Mouse (Mus musculus) erythroblast, adult 5-6 weeks (primary cell): ENCODE measurements around the gene Xlr3c. TPM values are rescaled to one million over a fixed set of nuclear protein-coding genes. Genes with fewer than 3 reads are reported as not detected.
"Not testable (repeated sequence)": the region's sequence is repeated elsewhere in the genome, so short reads cannot be mapped to it uniquely, and the experiment has no call there.

Experiments used
- ATAC-seq: replicated peaks from 2 replicates; pipeline ENCODE4 v1.8.0; 2016; ENCODE audit warnings: moderate number of reproducible peaks, mild to moderate bottlenecking, moderate TSS enrichment, inconsistent platforms; ENCODE audit not compliant: poor library complexity, low FRiP score, severe bottlenecking
- total RNA-seq, 2 experiments: library from RNA; stranded (forward) in 1 of 2; stranded (reverse) in 1 of 2; fragments of 150-400 nt in 1 of 2; fragments of 200-764, 138-1000 nt in 1 of 2; gene quantifications; 2 replicates each; pipeline versions ENCODE4 v1.2.3 to v1.2.4; 2015 to 2017; ENCODE audit warnings: low replicate concordance in 2 of 2

Xlr3c gene
- total RNA-seq (2015; ENCODE audit: low replicate concordance) = not detected in 2 replicates
- not detected in 2 replicates for total RNA-seq (2017; ENCODE audit: low replicate concordance)

- not testable (repeated sequence) for ATAC-seq
Observed at GRCm38 (mm10) chrX:73265270-73265669, at the start of gene Xlr3c. Gene Xlr3c (minus strand): TSS chrX:73265390.

GRCm38 (mm10) chrX:73312522-73312921 lies 47.3 kb upstream of the Xlr3c start:
- no peak for ATAC-seq

DNA sequence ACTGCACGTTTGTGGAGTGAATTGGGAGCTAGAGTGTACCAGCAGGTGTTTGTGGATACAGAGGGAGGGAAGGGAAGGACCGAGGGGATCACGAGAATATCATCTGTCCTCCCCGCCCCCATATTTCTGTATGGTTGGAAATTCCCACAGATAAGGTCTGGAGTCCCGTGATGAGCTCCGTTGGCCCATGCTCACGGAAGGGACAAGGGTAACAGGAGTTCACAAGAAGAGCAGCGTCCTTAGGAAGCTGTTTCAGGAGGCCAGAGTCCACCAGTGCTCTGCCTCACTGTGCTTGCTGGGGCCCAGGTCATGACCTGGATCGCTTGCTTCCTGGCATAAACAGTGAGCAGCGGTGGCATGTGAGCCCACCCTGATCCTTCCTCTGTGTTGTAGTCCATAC lies 30.6 kb upstream of the Xlr3c start:
- not testable (repeated sequence) for ATAC-seq

DNA sequence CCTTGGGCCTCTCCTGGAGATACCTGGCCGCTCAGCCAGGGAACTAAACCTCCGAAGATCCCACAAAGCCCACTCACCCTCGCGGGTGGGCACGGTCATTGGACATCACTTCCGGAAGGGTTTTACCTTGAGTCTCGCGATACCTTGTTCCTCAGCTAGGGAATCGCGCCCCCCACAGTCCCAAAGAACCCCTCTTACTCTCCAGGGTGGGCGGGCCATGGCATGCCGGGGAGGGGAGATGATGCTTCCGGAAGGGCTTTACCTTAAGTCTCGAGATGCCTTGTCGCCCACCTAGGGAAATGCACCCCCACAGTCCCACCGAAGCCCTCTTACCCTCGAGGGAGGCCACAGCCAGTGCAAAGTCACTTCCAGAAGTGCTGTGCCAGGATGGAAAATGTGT lies 27.7 kb upstream of the Xlr3c start, which contains the start of the genes Xlr5a and Xlr5c:
TSS of gene Xlr5a (minus strand) at position 101 of the 400 bp plus-strand sequence.
TSS of gene Xlr5c (minus strand) at position 101 of the 400 bp plus-strand sequence.
- ATAC-seq = not testable (repeated sequence)

DNA sequence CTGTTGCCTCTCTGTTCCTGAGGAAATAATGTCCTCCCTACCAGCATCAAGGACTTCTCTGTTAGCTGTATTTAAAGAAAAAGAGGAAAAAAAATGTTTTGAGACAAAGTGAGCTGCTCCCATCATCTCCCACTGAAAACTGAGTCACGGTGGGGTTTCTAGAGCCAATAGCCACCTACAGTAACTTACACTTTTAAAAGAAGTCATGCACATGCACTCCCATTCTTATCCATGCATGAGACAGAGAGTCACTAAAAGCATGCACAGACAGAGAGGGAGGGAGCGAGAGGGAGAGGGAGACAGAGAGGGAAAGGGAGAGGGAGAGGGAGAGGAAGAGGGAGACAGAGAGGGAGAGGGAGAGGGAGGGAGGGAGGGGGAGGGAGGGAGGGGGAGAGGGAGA lies 2.8 kb downstream of the Xlr3c start:
- not testable (repeated sequence) for ATAC-seq

DNA sequence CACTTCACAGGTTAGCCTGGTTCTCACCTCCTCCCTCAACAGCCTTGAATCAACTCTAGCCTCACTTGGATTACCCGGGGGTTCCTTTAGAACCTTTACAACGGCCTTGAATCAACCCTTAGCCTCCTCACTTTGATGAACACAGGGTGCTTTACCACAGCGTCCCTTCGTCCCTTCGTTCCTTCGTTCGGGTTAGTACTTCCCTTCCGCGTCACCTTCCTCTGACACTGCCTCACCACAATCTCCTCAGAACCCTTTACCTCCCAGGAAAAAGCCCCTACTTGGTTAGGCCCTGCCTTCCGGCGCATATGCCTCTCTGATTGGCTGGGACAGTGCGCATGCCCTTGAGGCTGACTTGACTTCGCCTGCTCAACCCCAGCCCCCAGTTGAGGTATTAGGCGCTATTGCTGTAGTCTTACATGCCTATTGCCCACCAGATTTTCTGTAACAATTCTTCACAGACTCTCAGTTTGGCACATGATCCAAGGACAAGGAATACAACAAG lies 22.3 kb downstream of the Xlr3c start, which contains the start of gene Xlr4c:
TSS of gene Xlr4c (minus strand) at position 310 of the 505 bp plus-strand sequence.
- not testable (repeated sequence) for ATAC-seq

DNA sequence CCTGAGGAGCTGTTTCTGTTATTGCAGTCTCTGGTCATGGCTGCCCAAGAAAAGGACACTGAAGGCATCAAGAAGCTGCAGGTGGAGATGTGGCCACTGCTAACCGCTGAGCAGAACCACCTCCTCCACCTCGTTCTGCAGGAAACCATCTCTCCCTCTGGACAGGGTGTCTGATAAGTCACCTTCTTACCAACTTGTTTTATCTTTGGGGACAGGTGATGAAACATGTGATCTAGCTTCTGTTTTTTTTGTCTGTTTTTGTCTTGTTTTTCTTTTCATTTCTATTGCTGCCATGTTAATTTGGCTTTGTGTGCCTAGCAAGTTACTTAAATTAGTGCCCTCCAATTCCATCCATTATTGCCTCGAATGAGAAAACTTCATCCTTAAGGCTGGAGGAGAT lies 35.9 kb downstream of the Xlr3c start:
- ATAC-seq = no peak

- ATAC-seq = no peak
Observed at GRCm38 (mm10) chrX:73228606-73229214, 36.5 kb downstream of the Xlr3c start.

DNA sequence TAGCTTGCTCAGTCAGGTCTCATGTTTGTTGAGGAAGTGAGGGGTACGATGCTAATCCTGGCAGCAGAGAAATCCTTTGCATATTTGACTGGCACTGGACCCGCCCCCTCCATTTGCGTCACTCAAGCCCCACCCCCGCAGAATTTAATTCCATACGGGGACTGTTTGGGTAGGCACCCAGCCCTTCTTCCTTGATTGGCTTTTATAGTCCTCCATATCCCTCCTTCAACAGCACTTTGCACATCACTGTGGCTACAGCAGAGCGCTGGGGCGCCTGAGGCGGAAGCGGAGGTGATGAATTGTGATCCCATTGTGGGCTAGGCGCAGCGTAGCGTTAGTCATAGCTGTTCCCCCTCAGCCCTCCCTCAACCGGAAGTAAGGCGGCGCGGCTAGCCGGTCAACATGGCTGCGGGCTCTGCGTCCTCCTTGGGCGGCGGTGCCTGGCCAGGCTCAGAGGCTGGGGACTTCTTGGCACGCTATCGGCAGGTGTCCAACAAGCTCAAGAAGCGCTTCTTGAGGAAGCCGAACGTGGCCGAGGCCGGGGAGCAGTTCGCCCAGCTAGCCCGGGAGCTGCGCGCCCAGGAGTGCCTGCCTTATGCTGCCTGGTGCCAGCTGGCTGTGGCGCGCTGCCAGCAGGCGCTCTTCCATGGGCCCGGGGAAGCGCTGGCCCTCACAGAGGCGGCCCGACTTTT lies 37.1 kb downstream of the Xlr3c start, which contains the start of gene F8a:
TSS of gene F8a (plus strand) at position 378 of the 692 bp plus-strand sequence.
- peak; percentile 95 for ATAC-seq

GRCm38 (mm10) chrX:73225365-73225764 lies 39.8 kb downstream of the Xlr3c start:
- ATAC-seq = no peak

DNA sequence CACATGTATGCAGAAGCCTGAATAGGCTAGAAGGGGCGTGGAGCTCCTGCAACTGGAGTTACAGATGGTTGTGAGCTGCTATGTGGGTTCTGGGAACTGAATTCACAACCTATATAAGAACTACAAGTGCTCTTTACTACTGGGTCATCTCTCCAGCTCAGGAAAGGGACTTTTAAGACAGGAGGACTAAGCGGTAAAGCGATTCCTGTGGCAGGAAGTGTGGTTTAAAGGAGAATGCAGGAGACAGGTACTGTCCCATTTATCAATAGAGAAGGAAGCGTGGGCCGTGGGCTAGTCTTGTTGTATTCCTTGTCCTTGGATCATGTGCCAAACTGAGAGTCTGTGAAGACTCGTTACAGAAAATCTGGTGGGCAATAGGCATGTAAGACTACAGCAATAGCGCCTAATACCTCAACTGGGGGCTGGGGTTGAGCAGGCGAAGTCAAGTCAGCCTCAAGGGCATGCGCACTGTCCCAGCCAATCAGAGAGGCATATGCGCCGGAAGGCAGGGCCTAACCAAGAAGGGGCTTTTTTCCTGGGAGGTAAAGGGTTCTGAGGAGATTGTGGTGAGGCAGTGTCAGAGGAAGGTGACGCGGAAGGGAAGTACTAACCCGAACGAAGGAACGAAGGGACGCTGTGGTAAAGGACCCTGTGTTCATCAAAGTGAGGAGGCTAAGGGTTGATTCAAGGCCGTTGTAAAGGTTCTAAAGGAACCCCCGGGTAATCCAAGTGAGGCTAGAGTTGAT lies 51.2 kb downstream of the Xlr3c start, which contains the start of gene Xlr4b:
TSS of gene Xlr4b (plus strand) at position 515 of the 746 bp plus-strand sequence.
- ATAC-seq = not testable (repeated sequence)

Other genes with a start within 250 kb of the Xlr3c start
- gene Pnma5, start 228.3 kb downstream of the Xlr3c start, total RNA-seq (2015; ENCODE audit: low replicate concordance) = not detected in 2 replicates
- not detected in 2 replicates for gene Pnma5, start 228.3 kb downstream of the Xlr3c start, total RNA-seq (2017; ENCODE audit: low replicate concordance)
- gene Pnma3, start 200.6 kb downstream of the Xlr3c start, total RNA-seq (2015; ENCODE audit: low replicate concordance) = not detected in 2 replicates
- gene Pnma3, start 200.6 kb downstream of the Xlr3c start, total RNA-seq (2017; ENCODE audit: low replicate concordance) = not detected in 2 replicates
- 2.9 TPM in 1 of 2 replicates, not detected in the other for gene Xlr4a, start 182.9 kb downstream of the Xlr3c start, total RNA-seq (2015; ENCODE audit: low replicate concordance)
- 6.5 TPM in 1 of 2 replicates, not detected in the other for gene Xlr4a, start 182.9 kb downstream of the Xlr3c start, total RNA-seq (2017; ENCODE audit: low replicate concordance)
- gene Xlr3a, start 168.3 kb downstream of the Xlr3c start, total RNA-seq (2015; ENCODE audit: low replicate concordance) = not detected in 2 replicates
- gene Xlr3a, start 168.3 kb downstream of the Xlr3c start, total RNA-seq (2017; ENCODE audit: low replicate concordance) = 3.2 TPM in 1 of 2 replicates, not detected in the other
- gene Gm14685, start 148.3 kb downstream of the Xlr3c start, total RNA-seq (2015; ENCODE audit: low replicate concordance) = not detected in 2 replicates
- gene Gm14685, start 148.3 kb downstream of the Xlr3c start, total RNA-seq (2017; ENCODE audit: low replicate concordance) = not detected in 2 replicates
- gene Xlr5b, start 116.6 kb downstream of the Xlr3c start, total RNA-seq (2015; ENCODE audit: low replicate concordance) = not detected in 2 replicates
- gene Xlr5b, start 116.6 kb downstream of the Xlr3c start, total RNA-seq (2017; ENCODE audit: low replicate concordance) = not detected in 2 replicates
- not detected in 2 replicates for gene DXBay18, start 115.9 kb downstream of the Xlr3c start, total RNA-seq (2015; ENCODE audit: low replicate concordance)
- gene DXBay18, start 115.9 kb downstream of the Xlr3c start, total RNA-seq (2017; ENCODE audit: low replicate concordance) = not detected in 2 replicates
- not detected in 2 replicates for gene Spin2d, start 88.4 kb downstream of the Xlr3c start, total RNA-seq (2015; ENCODE audit: low replicate concordance)
- gene Spin2d, start 88.4 kb downstream of the Xlr3c start, total RNA-seq (2017; ENCODE audit: low replicate concordance) = not detected in 2 replicates
- gene Xlr3b, start 73.2 kb downstream of the Xlr3c start, total RNA-seq (2015; ENCODE audit: low replicate concordance) = 0.63 TPM in 1 of 2 replicates, not detected in the other
- not detected in 2 replicates for gene Xlr3b, start 73.2 kb downstream of the Xlr3c start, total RNA-seq (2017; ENCODE audit: low replicate concordance)
- gene Xlr4b, start 51.1 kb downstream of the Xlr3c start, total RNA-seq (2015; ENCODE audit: low replicate concordance) = 2.1 and 6.9 TPM in 2 replicates
- 0.77 and 2.2 TPM in 2 replicates for gene Xlr4b, start 51.1 kb downstream of the Xlr3c start, total RNA-seq (2017; ENCODE audit: low replicate concordance)
- gene F8a, start 37.1 kb downstream of the Xlr3c start, total RNA-seq (2015; ENCODE audit: low replicate concordance) = 2.5 TPM in 1 of 2 replicates, not detected in the other
- gene F8a, start 37.1 kb downstream of the Xlr3c start, total RNA-seq (2017; ENCODE audit: low replicate concordance) = 0.42 and 0.51 TPM in 2 replicates
- gene Xlr4c, start 22.3 kb downstream of the Xlr3c start, total RNA-seq (2015; ENCODE audit: low replicate concordance) = not detected in 2 replicates
- 0.94 and 2.9 TPM in 2 replicates for gene Xlr4c, start 22.3 kb downstream of the Xlr3c start, total RNA-seq (2017; ENCODE audit: low replicate concordance)
- gene Xlr5a, start 27.6 kb upstream of the Xlr3c start, total RNA-seq (2015; ENCODE audit: low replicate concordance) = not detected in 2 replicates
- not detected in 2 replicates for gene Xlr5a, start 27.6 kb upstream of the Xlr3c start, total RNA-seq (2017; ENCODE audit: low replicate concordance)
- gene Xlr5c, start 27.6 kb upstream of the Xlr3c start, total RNA-seq (2015; ENCODE audit: low replicate concordance) = not detected in 2 replicates
- gene Xlr5c, start 27.6 kb upstream of the Xlr3c start, total RNA-seq (2017; ENCODE audit: low replicate concordance) = not detected in 2 replicates
- gene Gm45015, start 71.5 kb upstream of the Xlr3c start, total RNA-seq (2015; ENCODE audit: low replicate concordance) = not detected in 2 replicates
- not detected in 2 replicates for gene Gm45015, start 71.5 kb upstream of the Xlr3c start, total RNA-seq (2017; ENCODE audit: low replicate concordance)
- gene Zfp275, start 77.2 kb upstream of the Xlr3c start, total RNA-seq (2015; ENCODE audit: low replicate concordance) = 1.3 and 6.1 TPM in 2 replicates
- gene Zfp275, start 77.2 kb upstream of the Xlr3c start, total RNA-seq (2017; ENCODE audit: low replicate concordance) = 0.84 and 1.3 TPM in 2 replicates
- not detected in 2 replicates for gene Gm18336, start 133.3 kb upstream of the Xlr3c start, total RNA-seq (2015; ENCODE audit: low replicate concordance)
- gene Gm18336, start 133.3 kb upstream of the Xlr3c start, total RNA-seq (2017; ENCODE audit: low replicate concordance) = not detected in 2 replicates
- gene Zfp92, start 145.7 kb upstream of the Xlr3c start, total RNA-seq (2015; ENCODE audit: low replicate concordance) = not detected in 2 replicates
- not detected in 2 replicates for gene Zfp92, start 145.7 kb upstream of the Xlr3c start, total RNA-seq (2017; ENCODE audit: low replicate concordance)
- not detected in 2 replicates for gene Trex2, start 170.0 kb upstream of the Xlr3c start, total RNA-seq (2015; ENCODE audit: low replicate concordance)
- gene Trex2, start 170.0 kb upstream of the Xlr3c start, total RNA-seq (2017; ENCODE audit: low replicate concordance) = not detected in 2 replicates
- gene Haus7, start 193.7 kb upstream of the Xlr3c start, total RNA-seq (2015; ENCODE audit: low replicate concordance) = 1.2 and 13.0 TPM in 2 replicates
- gene Haus7, start 193.7 kb upstream of the Xlr3c start, total RNA-seq (2017; ENCODE audit: low replicate concordance) = 5.4 and 13.7 TPM in 2 replicates
- gene Bgn, start 218.2 kb upstream of the Xlr3c start, total RNA-seq (2015; ENCODE audit: low replicate concordance) = 0.63 and 3.5 TPM in 2 replicates
- 2.5 TPM in 1 of 2 replicates, not detected in the other for gene Bgn, start 218.2 kb upstream of the Xlr3c start, total RNA-seq (2017; ENCODE audit: low replicate concordance)
- not detected in 2 replicates for gene Atp2b3, start 237.7 kb upstream of the Xlr3c start, total RNA-seq (2015; ENCODE audit: low replicate concordance)
- not detected in 2 replicates for gene Atp2b3, start 237.7 kb upstream of the Xlr3c start, total RNA-seq (2017; ENCODE audit: low replicate concordance)